Mouse (Mus musculus) E14TG2a.4 (cell line): ENCODE results near the gene Pea15a.

ENCODE experiments used
- CTCF ChIP-seq: conservative IDR thresholded peaks from 2 replicates; pipeline ENCODE4 v1.5.1; 2014; ENCODE audit warnings: low read length
- NANOG ChIP-seq: IDR thresholded peaks from 2 replicates; pipeline ENCODE4 v1.6.1; 2014; ENCODE audit warnings: borderline replicate concordance, low read length, mixed read lengths

DNA sequence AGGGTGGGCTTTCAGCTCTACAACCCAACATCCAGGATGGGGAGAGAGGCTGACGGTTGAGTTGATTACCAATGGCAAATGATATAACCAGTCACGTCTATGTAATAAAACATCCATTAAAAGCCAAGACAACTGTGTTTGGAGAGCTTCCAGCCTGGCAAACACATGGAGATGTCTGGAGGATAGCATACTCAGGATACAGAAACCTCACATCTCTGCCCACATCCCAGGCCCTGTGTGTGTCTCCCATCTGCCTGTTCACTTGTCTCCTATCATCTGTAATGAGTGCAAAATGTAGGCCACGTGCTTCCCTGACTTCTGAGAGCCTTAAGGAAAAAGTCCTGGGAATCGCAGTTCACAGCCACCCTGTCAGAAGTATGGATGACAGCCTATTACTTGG lies 40.6 kb upstream of the Pea15a start:
- TF ChIP-seq CTCF (no peak), NANOG (no peak)
